Mouse (Mus musculus) left cerebral cortex, postnatal 14 days (tissue): ENCODE measurements around the gene Lix1. TPM values are rescaled to one million over a fixed set of nuclear protein-coding genes. Genes with fewer than 3 reads are reported as not detected.

Source experiments
- DNase-seq, 2 experiments: peaks; one replicate each; pipeline ENCODE4 v3.0.0; 2021 to 2022; ENCODE audit warnings: low spot score in 2 of 2, mixed read lengths in 1 of 2
- intact Hi-C: fragments of 180-260 bp; cut with DNase I; formaldehyde crosslinking; loops from one replicate; pipeline ENCODE4 v1.15.1; 2025
- long read RNA-seq, 2 experiments: library from polyadenylated mRNA; stranded (forward); transcript quantifications; one replicate each; pipeline ENCODE4 v2.0.0; 2021
- total RNA-seq, 2 experiments: library from RNA; stranded (reverse); gene quantifications; 2 replicates each; pipeline ENCODE4 v1.2.3; 2021

The Lix1 gene
- 10 to 100 TPM; 73.1 to 73.6 TPM for total RNA-seq
- long read RNA-seq, experiment 1, transcript Lix1-201 (6 exons, 3,116 nt): major isoform, 141 of 158 reads
- long read RNA-seq, experiment 1, partial matches to known transcripts: 7 of 158 reads
- long read RNA-seq, experiment 1, other reads (novel, unspliced or antisense): 10 of 158 reads
- long read RNA-seq, experiment 2, transcript Lix1-201 (6 exons, 3,116 nt): major isoform, 124 of 135 reads
- long read RNA-seq, experiment 2, partial matches to known transcripts: 2 of 135 reads
- long read RNA-seq, experiment 2, other reads (novel, unspliced or antisense): 7 of 135 reads

- intact Hi-C loops: no loop called here
- DNase-seq: peak; percentile 83 to 90
Observed at GRCm38 (mm10) chr17:17402222-17403004, at the start of gene Lix1. Gene Lix1, plus strand, starts transcription at chr17:17402672.

DNA sequence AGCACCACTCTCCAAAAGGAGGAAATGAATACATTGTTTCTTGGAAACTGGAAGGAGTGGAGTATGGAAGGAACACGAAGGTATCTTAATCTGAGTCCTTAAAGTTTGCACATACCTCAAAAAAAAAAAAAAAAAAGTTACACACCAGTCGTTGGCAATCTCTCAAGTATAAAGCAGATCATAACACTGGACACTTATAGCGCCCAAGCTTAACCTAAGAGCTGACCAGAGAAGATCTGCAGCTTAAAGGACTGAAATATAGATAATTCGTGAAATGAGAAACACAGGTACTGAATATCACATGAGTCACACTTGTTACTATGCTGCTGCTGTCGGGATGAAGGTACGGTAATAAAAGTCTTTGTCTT lies 28.9 kb upstream of the Lix1 start:
- intact Hi-C loops: loop anchor here (10.0 kb wide), 1 partner anchor 451 kb away; the partner anchor contains the start of gene Spaca6
- DNase-seq: no peak

DNA sequence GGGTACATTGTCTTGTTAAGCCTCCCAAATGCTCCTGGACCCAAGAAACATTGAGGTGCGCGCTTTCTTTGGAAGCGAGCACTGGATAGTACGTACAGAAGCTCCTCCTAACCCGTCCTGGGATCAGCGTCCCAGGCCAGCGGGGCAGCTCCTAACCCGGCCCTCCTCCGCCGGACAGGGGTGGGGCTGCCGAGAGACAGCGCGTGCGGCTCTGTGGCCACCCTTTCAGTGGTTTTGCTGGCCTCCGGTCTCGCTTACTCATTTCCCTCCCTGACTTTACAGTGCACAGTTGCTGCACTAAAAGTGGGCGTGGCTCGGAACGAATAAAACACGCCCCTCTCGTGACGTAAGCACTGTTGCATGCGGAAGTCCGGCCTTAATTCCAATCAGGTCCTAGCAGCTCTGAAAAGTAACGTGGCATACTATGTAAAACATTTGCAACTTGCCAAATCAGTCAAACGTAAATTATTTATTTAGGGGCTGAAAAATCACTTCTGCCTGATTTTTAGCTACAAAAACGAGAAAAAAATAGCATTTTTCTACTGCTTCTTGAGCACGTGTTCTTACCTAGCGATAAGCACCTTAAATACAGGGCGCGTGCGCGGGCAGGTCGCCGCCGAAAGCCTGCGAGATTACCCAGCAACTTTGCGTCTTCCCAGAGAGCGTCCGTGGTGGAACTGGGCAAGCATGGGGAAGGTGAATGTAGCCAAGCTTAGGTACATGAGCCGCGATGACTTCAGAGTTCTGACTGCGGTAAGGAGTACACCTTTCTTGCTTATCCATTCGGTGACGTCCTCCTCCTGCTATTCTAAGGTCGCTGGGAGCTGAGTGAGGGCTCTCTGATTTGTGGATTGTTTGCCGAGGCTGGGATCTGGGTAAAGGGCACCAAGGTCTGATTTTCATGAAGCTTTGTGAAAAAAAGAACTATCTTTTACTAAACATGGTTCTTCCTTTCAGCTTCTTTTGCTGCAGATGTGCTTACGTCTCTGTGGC lies 28.3 kb upstream of the Lix1 start, which contains the start of gene Riok2:
Gene Riok2 (plus strand): TSS at position 392 of the 993 bp plus-strand sequence.
- DNase-seq: peak; percentile 95 to 97
- intact Hi-C loops: loop anchor here (2.0 to 10.0 kb wide), 2 partner anchors 71 to 451 kb away; partner anchors contain the start of gene Spaca6

GRCm38 (mm10) chr17:17375581-17375980 lies 26.9 kb upstream of the Lix1 start:
- intact Hi-C loops: loop anchor here (2.0 to 10.0 kb wide), 2 partner anchors 69 to 449 kb away; partner anchors contain the start of gene Spaca6
- DNase-seq: no peak

DNA sequence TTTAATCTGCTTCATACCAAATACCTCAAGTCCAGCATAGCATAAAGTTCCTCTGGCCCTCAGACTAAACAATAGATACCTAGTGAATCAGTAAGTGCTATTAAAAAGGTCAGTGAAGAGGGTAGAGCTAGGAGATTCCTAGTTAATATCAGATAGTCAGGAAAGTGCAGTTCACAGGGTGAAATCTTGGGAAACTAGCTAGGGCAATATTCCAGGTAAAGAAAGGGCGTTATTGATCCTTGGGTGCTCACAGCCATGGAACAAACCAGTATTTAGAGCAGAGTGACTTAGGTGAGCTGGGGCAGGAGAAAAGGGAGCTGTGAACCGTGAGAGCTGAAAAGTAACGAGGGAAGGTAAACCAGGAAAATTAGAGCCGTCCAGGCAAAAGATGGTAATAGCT lies 18.8 kb upstream of the Lix1 start:
- no peak for DNase-seq
- intact Hi-C loops: no loop called here

GRCm38 (mm10) chr17:17384502-17384901 lies 18.0 kb upstream of the Lix1 start:
- no peak for DNase-seq
- intact Hi-C loops: no loop called here

DNA sequence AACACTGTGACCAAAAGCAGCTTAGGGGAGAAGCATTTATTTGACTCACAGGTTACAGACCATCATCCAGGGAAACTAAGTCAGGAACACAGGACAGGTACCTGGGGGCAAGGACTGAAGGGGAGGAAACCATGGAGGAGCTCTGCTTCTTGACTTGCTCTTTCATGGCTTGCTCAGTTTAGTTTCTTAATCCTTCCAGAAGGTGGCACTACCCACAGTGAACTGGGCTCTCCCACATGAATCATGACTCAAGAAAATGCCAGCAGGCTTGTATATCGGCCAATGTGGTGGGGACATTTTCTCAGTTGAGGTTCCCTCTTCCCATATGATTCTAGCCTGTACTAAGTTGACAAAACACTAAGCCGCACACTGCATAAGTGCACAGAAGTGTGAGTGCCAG lies 16.4 kb upstream of the Lix1 start:
- no peak for DNase-seq
- intact Hi-C loops: no loop called here

- no peak for DNase-seq
- intact Hi-C loops: loop anchor here (10.0 kb wide), 1 partner anchor 173 kb away; no protein-coding TSS in a partner anchor
Observed at GRCm38 (mm10) chr17:17391823-17392222, 10.6 kb upstream of the Lix1 start.

- intact Hi-C loops: loop anchor here (10.0 kb wide), 1 partner anchor 172 kb away; no protein-coding TSS in a partner anchor
Observed at GRCm38 (mm10) chr17:17392863-17393262, 9.6 kb upstream of the Lix1 start.

GRCm38 (mm10) chr17:17393300-17393699 lies 9.2 kb upstream of the Lix1 start:
- peak in 1 of 2 experiments; percentile 22 for DNase-seq
- intact Hi-C loops: loop anchor here (10.0 kb wide), 1 partner anchor 172 kb away; no protein-coding TSS in a partner anchor

More at GRCm38 (mm10) chr17:17392863-17393262, 9.6 kb upstream of the Lix1 start:
- DNase-seq: no peak

DNA sequence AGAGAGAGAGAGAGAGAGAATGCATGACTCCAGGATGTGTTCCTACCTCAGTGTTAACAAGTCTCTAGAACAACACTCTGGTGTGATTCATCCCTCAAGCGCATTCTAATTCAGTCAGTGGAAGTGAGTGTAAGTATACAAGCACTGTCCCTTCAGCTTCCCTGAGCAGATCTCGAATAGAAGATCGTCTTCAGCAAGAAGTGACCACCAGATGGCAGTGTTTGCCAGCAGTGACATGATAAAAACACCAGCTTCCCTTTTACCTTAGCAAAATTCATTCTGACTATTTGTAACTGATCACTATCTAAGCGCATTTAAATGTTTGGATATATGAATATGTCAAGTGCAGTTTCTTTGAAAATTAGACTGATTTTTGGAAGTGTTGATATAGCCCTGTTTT lies 8.1 kb upstream of the Lix1 start:
- DNase-seq: peak; percentile 90 to 93
- intact Hi-C loops: loop anchor here (2.0 to 10.0 kb wide), 2 partner anchors 170 to 250 kb away; no protein-coding TSS in a partner anchor

GRCm38 (mm10) chr17:17396869-17397268 lies 5.6 kb upstream of the Lix1 start:
- no peak for DNase-seq
- intact Hi-C loops: loop anchor here (2.0 to 10.0 kb wide), 3 partner anchors 168 to 352 kb away; partner anchors contain the start of gene Lnpep

DNA sequence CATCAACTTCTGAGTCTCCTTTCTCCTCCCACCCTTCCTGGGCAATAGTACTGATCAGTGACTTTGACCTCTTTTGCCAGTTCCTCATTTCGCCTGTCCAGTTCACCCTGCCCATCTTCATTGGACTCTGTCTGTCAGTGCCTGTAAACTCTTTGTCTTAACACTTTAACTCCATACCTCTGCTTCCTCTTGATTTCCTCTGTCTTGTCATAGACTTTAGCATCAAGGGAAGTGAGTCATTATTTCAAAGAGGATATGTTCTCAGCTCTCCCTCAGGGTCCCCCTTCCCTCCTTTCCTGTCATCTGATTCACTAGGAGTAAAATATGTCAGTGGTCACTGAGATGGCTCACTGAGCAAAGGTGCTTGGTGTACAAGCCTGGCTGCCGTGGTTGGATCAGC lies 3.8 kb upstream of the Lix1 start:
- intact Hi-C loops: loop anchor here (5.0 to 10.0 kb wide), 2 partner anchors 166 to 229 kb away; partner anchors contain the start of gene Lnpep
- no peak for DNase-seq

GRCm38 (mm10) chr17:17403038-17403437 lies 566 bp downstream of the Lix1 start:
- DNase-seq: no peak
- intact Hi-C loops: no loop called here

DNA sequence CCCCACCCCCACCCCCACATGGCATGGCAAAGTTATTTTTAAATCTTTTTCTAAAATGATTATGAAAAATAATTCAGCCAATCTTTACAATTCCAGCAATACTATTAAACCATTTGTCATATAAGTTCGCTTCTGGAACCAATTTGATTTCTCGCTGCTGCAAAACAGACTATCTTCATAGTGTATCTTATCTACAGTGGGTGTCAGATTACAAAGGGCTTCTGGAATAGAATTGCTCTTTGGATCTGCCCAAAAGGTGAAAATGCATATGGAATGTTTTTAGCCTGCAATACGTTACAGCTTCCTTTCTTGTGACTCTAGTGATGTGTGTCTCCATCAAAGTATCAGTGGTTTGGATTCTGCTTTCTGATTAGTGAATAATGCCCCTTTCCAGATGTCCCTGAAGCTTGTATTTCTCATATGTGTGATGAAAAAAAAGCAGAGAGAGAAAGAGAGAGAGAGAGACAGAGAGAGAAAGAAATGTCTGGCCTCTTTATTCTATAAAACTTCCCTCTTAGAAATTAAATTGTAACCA lies 1.2 kb downstream of the Lix1 start:
- no peak for DNase-seq
- intact Hi-C loops: no loop called here

DNA sequence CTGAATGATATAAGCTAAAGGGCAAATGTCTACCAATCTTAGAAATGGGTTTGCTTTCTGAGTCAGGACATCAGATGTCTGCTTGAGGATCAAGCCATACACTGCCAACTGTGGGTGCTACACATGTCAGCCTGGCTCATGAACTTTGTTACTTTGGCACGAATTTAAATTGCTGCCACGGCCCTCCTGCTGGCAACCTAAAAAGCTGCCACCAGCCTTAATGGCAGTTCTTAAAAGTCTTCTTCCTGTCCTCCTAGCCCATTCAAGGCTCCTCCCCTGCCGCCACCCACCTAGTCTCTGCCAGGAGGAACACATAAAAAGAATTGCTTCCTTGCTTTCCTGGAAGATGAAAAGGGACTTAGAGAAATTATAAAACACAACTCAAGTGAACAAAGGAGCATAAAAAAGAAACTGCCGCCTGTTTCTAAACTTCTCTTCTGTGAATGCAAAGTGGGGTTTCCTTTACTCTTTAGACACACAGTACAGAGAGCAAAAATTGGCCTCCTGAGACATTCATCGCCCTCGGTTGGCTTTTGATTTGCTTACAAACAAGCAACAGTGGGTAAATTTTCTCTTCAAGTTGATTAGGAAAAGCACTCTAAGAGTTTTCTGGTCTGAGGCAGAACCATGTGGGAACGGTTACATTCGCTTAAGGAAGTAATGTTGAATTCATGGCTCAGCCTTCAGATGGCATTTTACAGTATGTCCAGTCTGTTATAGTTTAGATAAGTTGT lies 2.5 kb downstream of the Lix1 start:
- intact Hi-C loops: loop anchor here (5.0 kb wide), 1 partner anchor 42 kb away; no protein-coding TSS in a partner anchor
- DNase-seq: no peak

DNA sequence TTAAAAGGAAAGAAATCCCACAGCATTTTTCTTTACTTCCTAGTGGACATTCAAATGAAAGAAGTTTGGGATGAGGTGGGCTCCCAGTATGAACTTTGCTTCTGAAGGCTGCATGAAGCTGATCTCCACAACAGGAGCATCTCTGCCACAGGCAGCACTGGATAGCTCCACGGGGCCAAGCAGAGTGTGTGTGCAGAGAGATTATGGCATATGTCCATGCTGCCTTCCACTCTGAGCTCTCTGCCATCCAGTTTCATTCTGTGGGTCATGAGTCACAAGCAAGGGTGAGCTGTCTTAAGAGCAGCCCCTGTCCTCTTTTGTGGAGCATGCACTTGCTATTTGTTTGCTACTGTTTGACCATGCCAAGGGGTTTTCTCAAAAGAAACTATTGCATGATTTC lies 3.1 kb downstream of the Lix1 start:
- DNase-seq: no peak
- intact Hi-C loops: loop anchor here (5.0 kb wide), 1 partner anchor 42 kb away; no protein-coding TSS in a partner anchor

DNA sequence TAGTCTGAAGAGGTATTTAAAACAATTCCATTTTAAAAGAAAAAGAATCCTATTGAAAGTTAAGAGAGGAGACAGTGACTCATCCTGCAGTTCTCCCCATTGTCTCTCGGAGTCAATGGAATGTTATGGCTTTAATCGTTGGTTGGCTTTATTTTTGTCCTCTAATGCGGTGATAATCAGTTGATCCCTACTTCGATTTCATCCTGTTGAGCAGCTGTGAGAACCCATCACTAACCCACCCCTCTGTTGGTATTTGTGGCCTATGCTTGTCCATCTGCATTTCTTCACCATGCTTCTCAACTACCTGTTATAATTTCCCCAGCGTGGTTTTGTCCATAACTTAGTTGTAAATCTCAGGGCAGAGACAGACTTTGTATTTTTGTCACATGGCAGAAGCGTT lies 5.7 kb downstream of the Lix1 start:
- intact Hi-C loops: loop anchor here (5.0 kb wide), 1 partner anchor 39 kb away; no protein-coding TSS in a partner anchor
- DNase-seq: no peak
